Mouse (Mus musculus) liver, embryonic 14.5 days (tissue): ENCODE data around the gene Grip1. TPM values are rescaled to one million over a fixed set of nuclear protein-coding genes. Genes with fewer than 3 reads are reported as not detected.
A peak's percentile ranks its signal among the peaks of the same experiment; 100 is the strongest.

Source experiments
- ATAC-seq: fragments of 200-750 bp; cut with Nextera tagmentation; 2 replicates; pipeline ENCODE4 v1.8.0; 2017; ENCODE audit warnings: moderate number of reproducible peaks, mild to moderate bottlenecking, moderate library complexity; ENCODE audit not compliant: insufficient read depth
- DNase-seq, 3 experiments: peaks; one replicate each; pipeline ENCODE4 v3.0.0-alpha.2; 2012 to 2013; ENCODE audit warnings: low read depth in 3 of 3, low spot score in 3 of 3
- H3K27ac ChIP-seq: fragments of 300-500 bp; sonication (generic); 2 replicates; pipeline ENCODE4 v1.5.1; 2014; ENCODE audit warnings: moderate library complexity, mild to moderate bottlenecking, control low read depth, inconsistent platforms
- H3K27me3 ChIP-seq: fragments of 300-500 bp; sonication (generic); 2 replicates; pipeline ENCODE4 v1.6.1; 2014; ENCODE audit warnings: mild to moderate bottlenecking, low read length, moderate library complexity; ENCODE audit not compliant: control insufficient read depth, insufficient read depth
- H3K36me3 ChIP-seq: fragments of 300-500 bp; sonication (generic); replicated peaks from 2 replicates; pipeline ENCODE4 v1.6.1; 2014; ENCODE audit warnings: low read depth; ENCODE audit not compliant: control insufficient read depth, insufficient read depth
- H3K4me1 ChIP-seq, 2 experiments: fragments of 200-500 bp in 1 of 2; fragments of 300-500 bp in 1 of 2; sonication (generic) in 1 of 2; replicated peaks; 2 replicates each; pipeline ENCODE4 v1.6.1; 2012 to 2014; ENCODE audit warnings: antibody characterized with exemption in 1 of 2, inconsistent platforms in 1 of 2, low read length in 1 of 2; ENCODE audit not compliant: control insufficient read depth in 2 of 2, insufficient read depth in 2 of 2
- H3K4me2 ChIP-seq: fragments of 300-500 bp; sonication (generic); 2 replicates; pipeline ENCODE4 v1.6.1; 2014; ENCODE audit warnings: low read depth, mild to moderate bottlenecking, control low read depth, moderate library complexity
- H3K4me3 ChIP-seq, 2 experiments: fragments of 200-500 bp in 1 of 2; fragments of 300-500 bp in 1 of 2; sonication (generic) in 1 of 2; 2 replicates each; pipeline ENCODE4 v1.5.1; 2012 to 2014; ENCODE audit warnings: low read depth in 2 of 2, low read length in 2 of 2, mild to moderate bottlenecking in 2 of 2, control low read depth in 1 of 2, inconsistent platforms in 1 of 2, moderate library complexity in 1 of 2; ENCODE audit not compliant: insufficient read depth in 1 of 2
- H3K9ac ChIP-seq: fragments of 300-500 bp; sonication (generic); replicated peaks from 2 replicates; pipeline ENCODE4 v1.6.1; 2014; ENCODE audit warnings: mild to moderate bottlenecking, control low read depth, moderate library complexity
- H3K9me3 ChIP-seq: fragments of 300-500 bp; sonication (generic); 2 replicates; pipeline ENCODE4 v1.6.1; 2016; ENCODE audit warnings: low read length, mixed read lengths; ENCODE audit not compliant: control insufficient read depth
- CTCF ChIP-seq: IDR thresholded peaks from 2 replicates; pipeline ENCODE4 v1.5.1; 2016; ENCODE audit warnings: antibody characterized with exemption, low read depth, control low read depth
- EP300 ChIP-seq: IDR thresholded peaks from 2 replicates; pipeline ENCODE4 v1.6.1; 2016; ENCODE audit warnings: antibody characterized with exemption, low read depth
- WGBS: fragments of 180-500 bp; shearing (Covaris S2); extraction: QIAGEN DNeasy Blood & Tissue Kit; methylation state at CpG from one replicate; pipeline ENCODE4 v1.1.7; 2014; ENCODE audit not compliant: insufficient replicate concordance; 5-methylcytosine and 5-hydroxymethylcytosine counted together
- polyA plus RNA-seq, 2 experiments: library from polyadenylated mRNA; depleted of rRNA in 1 of 2; stranded (reverse) in 1 of 2; unstranded in 1 of 2; fragments of >200 nt; fragmentation: Nextera tagmentation in 1 of 2; extraction: Ambion mirVana in 1 of 2; gene quantifications; 2 replicates each; pipeline versions ENCODE4 v1.2.1 to v1.2.3; 2012 to 2014

The Grip1 gene
- polyA plus RNA-seq, 2 experiments = 0.37 to 0.56 TPM

GRCm38 (mm10) chr10:120123721-120124120 lies 670.1 kb downstream of the Grip1 start:
- Histone ChIP-seq H3K4me1 (no peaks in the 10 kb centered on the region), H3K27ac (no peak overlapping the region), H3K9ac (no peak overlapping the region), H3K36me3 (no peaks in the 10 kb centered on the region), H3K4me2 (no peak overlapping the region), H3K4me3 (no peak overlapping the region), H3K9me3 (no peaks in the 10 kb centered on the region), H3K27me3 (no peaks in the 10 kb centered on the region)
- 72% methylated on average over 3 of the region's 3 CpGs for WGBS
- no peak for ATAC-seq
- TF ChIP-seq CTCF = no peak; the same call in 1 of the 2 replicates
- no peak for TF ChIP-seq EP300
- DNase-seq = no peak

GRCm38 (mm10) chr10:120124801-120125464 lies 671.3 kb downstream of the Grip1 start:
- WGBS = 40% methylated on average over 7 of the region's 7 CpGs
- ATAC-seq = no peak
- no peaks in the 10 kb centered on the region for H3K4me1 ChIP-seq
- H3K36me3 ChIP-seq = no peaks in the 10 kb centered on the region
- no peak overlapping the region for H3K27ac ChIP-seq
- no peak overlapping the region for H3K9ac ChIP-seq
- no peaks in the 10 kb centered on the region for H3K9me3 ChIP-seq
- no peak overlapping the region for H3K4me3 ChIP-seq
- no peaks in the 10 kb centered on the region for H3K27me3 ChIP-seq
- no peak overlapping the region for H3K4me2 ChIP-seq
- DNase-seq = peak; percentile 38 to 54 (median 53)
- TF ChIP-seq EP300 = no peak
- peak; percentile 87 for TF ChIP-seq CTCF

GRCm38 (mm10) chr10:120125465-120125857 lies 671.8 kb downstream of the Grip1 start:
- Histone ChIP-seq H3K9me3 (no peaks in the 10 kb centered on the region), H3K9ac (no peak overlapping the region), H3K4me3 (no peak overlapping the region), H3K4me1 (no peaks in the 10 kb centered on the region), H3K27me3 (no peaks in the 10 kb centered on the region), H3K36me3 (no peaks in the 10 kb centered on the region), H3K4me2 (no peak overlapping the region), H3K27ac (no peak overlapping the region)
- no peak for ATAC-seq
- no peak for DNase-seq
- TF ChIP-seq CTCF (no peak), EP300 (no peak)
- 30% methylated on average over 10 of the region's 10 CpGs for WGBS

- TF ChIP-seq EP300 = no peak
- TF ChIP-seq CTCF = no peak
- Histone ChIP-seq H3K27ac (no peak overlapping the region), H3K4me3 (no peak overlapping the region), H3K36me3 (no peaks in the 10 kb centered on the region), H3K9me3 (no peaks in the 10 kb centered on the region), H3K9ac (no peak overlapping the region), H3K27me3 (no peaks in the 10 kb centered on the region), H3K4me1 (no peaks in the 10 kb centered on the region), H3K4me2 (no peak overlapping the region; the same call in 1 of the 2 replicates)
- ATAC-seq (no peak), DNase-seq (no peak)
- 34% methylated on average over 13 of the region's 13 CpGs for WGBS
Observed at GRCm38 (mm10) chr10:120128601-120129277, 675.1 kb downstream of the Grip1 start.

GRCm38 (mm10) chr10:120130621-120131020 lies 677.0 kb downstream of the Grip1 start:
- Histone ChIP-seq H3K36me3 (no peaks in the 10 kb centered on the region), H3K4me3 (no peak overlapping the region), H3K9me3 (no peaks in the 10 kb centered on the region), H3K27me3 (no peaks in the 10 kb centered on the region), H3K27ac (no peak overlapping the region), H3K4me2 (no peak overlapping the region), H3K9ac (no peak overlapping the region), H3K4me1 (no peaks in the 10 kb centered on the region)
- DNase-seq (peak in 1 of 3 experiments; percentile 13), ATAC-seq (no peak)
- 59% methylated on average over 16 of the region's 16 CpGs for WGBS
- TF ChIP-seq CTCF (peak; percentile 75), EP300 (no peak)
